Mouse (Mus musculus) gastrocnemius, adult 2 months (tissue): ENCODE results near the gene Pam. TPM values are rescaled to one million over a fixed set of nuclear protein-coding genes. Genes with fewer than 3 reads are reported as not detected.

Experiments used
- DNase-seq: peaks from one replicate; pipeline ENCODE4 v3.0.0; 2022
- H3K27ac ChIP-seq: fragments of 200-600 bp; 2 replicates; pipeline ENCODE4 v1.8.1; 2022; ENCODE audit warnings: mild to moderate bottlenecking
- H3K4me3 ChIP-seq: fragments of 200-600 bp; 2 replicates; pipeline ENCODE4 v1.8.1; 2022; ENCODE audit warnings: mild to moderate bottlenecking, moderate library complexity
- CTCF ChIP-seq: fragments of 200-600 bp; IDR thresholded peaks from 2 replicates; pipeline ENCODE4 v1.8.1; 2022; ENCODE audit warnings: antibody characterized with exemption, mild to moderate bottlenecking, moderate library complexity
- intact Hi-C: fragments of 180-260 bp; cut with DNase I; formaldehyde crosslinking; loops from one replicate; pipeline ENCODE4 v1.15.1; 2025
- total RNA-seq, 2 experiments: library from RNA; stranded (reverse); gene quantifications; 2 replicates each; pipeline ENCODE4 v1.2.3; 2021

Gene Pam
- total RNA-seq, 2 experiments from 2014 or later = 27.6 to 39.9 TPM

DNA sequence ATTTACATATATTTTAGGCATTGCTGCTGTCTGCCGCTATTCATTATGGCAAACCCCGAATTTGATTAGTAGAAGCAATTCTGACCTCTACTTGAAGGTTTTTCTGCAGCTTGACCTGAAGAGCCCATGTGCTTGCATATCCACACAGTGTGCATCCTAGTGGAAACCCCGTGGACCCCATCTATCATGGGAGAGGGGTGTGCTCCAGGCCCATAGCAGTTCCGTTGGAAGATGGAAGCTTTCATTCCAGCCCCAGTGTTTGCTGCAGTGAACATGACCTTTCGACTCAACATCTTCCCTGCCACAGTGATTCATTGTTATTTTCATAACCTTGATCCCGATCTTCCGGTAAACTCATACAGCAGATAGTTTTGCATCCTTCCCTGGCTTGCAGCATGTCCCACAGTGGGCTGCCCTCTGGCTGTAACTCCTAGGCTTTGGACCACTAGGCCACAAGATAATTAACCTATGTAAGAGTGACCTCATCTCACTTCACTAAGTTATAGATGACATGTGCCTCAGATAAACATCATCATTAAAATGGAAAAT, 191.5 kb downstream of the Pam start:
- Histone ChIP-seq H3K4me3 (no peak overlapping the region), H3K27ac (no peak overlapping the region)
- intact Hi-C loops = no loop called here
- TF ChIP-seq CTCF = no peak
- DNase-seq = no peak

DNA sequence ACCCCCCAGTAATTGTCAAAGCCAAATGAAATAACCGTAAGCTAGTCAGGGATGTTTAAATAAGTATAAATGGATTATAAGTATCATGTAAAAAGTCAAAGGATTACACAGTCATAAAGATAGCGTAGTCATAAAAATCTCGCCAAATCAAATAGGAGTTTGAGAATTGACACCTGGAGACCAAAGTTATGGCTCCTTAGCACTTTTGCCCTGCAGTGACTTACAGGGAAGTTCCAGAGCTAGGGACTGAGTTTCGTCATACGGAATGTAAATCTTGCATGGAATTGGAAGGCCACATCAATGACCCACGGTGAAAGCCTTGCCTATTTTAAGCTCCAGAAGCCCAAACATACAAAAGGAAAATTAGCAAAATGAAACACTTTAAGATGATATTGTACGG, 192.6 kb downstream of the Pam start:
- TF ChIP-seq CTCF = no peak
- Histone ChIP-seq H3K27ac (no peak overlapping the region), H3K4me3 (no peak overlapping the region)
- DNase-seq = no peak
- intact Hi-C loops = no loop called here

DNA sequence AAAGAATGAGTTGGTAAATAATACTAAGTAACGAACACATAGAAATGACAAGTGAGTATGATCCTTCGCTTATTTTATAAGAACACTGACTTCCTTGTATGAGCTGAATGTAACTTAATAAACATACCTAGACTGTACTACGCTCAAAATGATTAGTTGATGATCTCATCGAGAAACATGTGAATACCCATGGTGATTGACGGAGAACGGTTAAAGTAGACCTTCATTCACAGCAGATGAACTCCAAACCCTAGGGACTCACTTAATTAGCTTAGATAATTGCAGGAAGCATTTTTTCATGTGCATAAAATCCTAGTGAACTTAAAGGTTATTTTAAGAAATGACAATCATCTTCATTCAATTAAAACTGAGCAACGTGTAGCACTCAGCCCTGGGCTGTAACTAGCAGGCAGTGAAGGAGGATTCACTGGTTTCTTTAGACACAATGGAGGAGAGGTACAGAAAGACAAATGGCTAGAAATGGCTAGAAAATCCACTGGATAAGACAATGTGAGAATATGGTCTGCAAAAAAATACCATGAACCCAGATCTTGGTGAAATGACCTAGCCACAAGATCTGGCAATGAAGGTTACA, 194.8 kb downstream of the Pam start:
- H3K27ac ChIP-seq = no peak overlapping the region
- no peak overlapping the region for H3K4me3 ChIP-seq
- DNase-seq = no peak
- intact Hi-C loops = no loop called here
- TF ChIP-seq CTCF = no peak

- TF ChIP-seq CTCF = no peak
- 0 out of 2 replicates have a peak overlapping the region, but pooled peaks have one; percentile 25 for H3K27ac ChIP-seq
- intact Hi-C loops = no loop called here
- no peak overlapping the region for H3K4me3 ChIP-seq
- no peak for DNase-seq
Observed at GRCm38 (mm10) chr1:97887511-97887910, 207.9 kb downstream of the Pam start.

GRCm38 (mm10) chr1:97883498-97883897, 211.9 kb downstream of the Pam start:
- peak; percentile 27; the same call in 1 of the 2 replicates for TF ChIP-seq CTCF
- H3K27ac ChIP-seq = no peak overlapping the region
- no peak for DNase-seq
- intact Hi-C loops = no loop called here
- no peak overlapping the region for H3K4me3 ChIP-seq

- peak; percentile 25; the same call in 1 of the 2 replicates for TF ChIP-seq CTCF
- no peak for DNase-seq
- Histone ChIP-seq H3K27ac (no peak overlapping the region), H3K4me3 (no peak overlapping the region)
- intact Hi-C loops = no loop called here
Observed at GRCm38 (mm10) chr1:97877037-97877436, 218.4 kb downstream of the Pam start.

GRCm38 (mm10) chr1:97873490-97874054, 221.9 kb downstream of the Pam start:
- TF ChIP-seq CTCF = no peak
- DNase-seq = no peak
- no peak overlapping the region for H3K27ac ChIP-seq

DNA sequence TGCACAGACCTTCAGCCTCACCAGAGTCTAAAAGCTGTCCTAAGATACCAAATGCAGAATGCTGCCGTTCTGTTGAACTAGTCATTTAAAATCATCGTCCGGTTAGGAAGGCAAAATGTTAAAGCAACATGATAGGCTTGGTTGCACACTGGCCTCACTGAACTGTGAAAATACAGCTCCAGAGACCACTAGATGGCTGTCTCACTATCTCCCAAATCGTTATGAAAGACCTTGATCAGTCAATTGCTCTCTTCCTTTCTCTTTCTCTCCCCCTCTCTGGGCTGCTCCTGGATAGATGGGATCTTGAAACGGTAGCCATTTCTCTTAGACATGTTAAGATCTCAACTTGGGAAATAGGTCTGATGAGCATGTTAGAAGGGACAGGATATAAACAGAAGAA, 223.0 kb downstream of the Pam start:
- intact Hi-C loops = no loop called here
- Histone ChIP-seq H3K27ac (no peak overlapping the region), H3K4me3 (no peak overlapping the region)
- DNase-seq = no peak
- peak; percentile 41 for TF ChIP-seq CTCF

More at GRCm38 (mm10) chr1:97873490-97874054, 221.9 kb downstream of the Pam start:
- H3K4me3 ChIP-seq = no peak overlapping the region
- intact Hi-C loops = no loop called here

GRCm38 (mm10) chr1:97872072-97872471, 223.4 kb downstream of the Pam start:
- DNase-seq = no peak
- TF ChIP-seq CTCF = no peak
- intact Hi-C loops = no loop called here
- Histone ChIP-seq H3K27ac (no peak overlapping the region), H3K4me3 (no peak overlapping the region)

- no peak overlapping the region for H3K4me3 ChIP-seq
- intact Hi-C loops = no loop called here
- no peak for TF ChIP-seq CTCF
- H3K27ac ChIP-seq = no peak overlapping the region
- no peak for DNase-seq
Observed at GRCm38 (mm10) chr1:97864135-97864534, 231.3 kb downstream of the Pam start.

DNA sequence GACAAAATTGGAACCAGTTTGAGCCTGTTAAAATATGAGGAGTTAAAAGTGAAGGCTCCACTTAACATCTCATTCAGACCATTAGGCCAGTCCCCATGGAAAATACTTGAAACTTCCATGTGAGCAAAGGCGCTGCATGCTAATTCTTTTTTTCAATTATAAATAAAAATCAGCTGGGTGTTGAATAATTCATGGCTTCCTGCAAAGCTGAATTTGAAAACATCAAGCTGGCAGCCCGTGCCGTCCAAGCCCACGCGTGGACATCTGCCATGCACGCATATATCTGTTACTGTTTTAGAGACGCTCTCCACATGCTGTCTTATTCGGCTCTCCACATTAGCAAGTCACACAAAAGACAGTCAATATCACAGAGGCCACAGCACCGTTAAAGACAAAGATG, 232.3 kb downstream of the Pam start:
- H3K27ac ChIP-seq = no peak overlapping the region
- intact Hi-C loops = no loop called here
- H3K4me3 ChIP-seq = no peak overlapping the region
- no peak for DNase-seq
- TF ChIP-seq CTCF = no peak

DNA sequence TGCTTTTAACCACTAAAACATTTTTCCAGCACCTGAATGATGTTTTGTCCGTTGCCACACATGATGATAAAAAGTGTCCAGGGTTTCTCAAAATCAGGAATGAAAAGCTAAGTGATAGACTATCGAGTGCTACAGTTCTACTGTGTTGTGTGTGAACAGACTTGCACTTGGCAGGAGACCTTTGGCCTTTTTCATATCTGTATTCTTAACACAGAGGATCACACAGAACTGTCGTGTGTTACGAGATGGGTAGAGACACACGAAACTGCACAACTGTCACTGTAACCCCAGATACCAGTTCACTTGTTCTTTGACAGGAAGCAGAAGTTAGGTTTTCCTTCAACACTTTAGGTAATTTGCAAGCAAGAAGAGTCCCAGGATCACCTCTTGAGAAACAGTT, 232.7 kb downstream of the Pam start:
- intact Hi-C loops = no loop called here
- DNase-seq = no peak
- TF ChIP-seq CTCF = no peak
- no peak overlapping the region for H3K4me3 ChIP-seq
- H3K27ac ChIP-seq = no peak overlapping the region

DNA sequence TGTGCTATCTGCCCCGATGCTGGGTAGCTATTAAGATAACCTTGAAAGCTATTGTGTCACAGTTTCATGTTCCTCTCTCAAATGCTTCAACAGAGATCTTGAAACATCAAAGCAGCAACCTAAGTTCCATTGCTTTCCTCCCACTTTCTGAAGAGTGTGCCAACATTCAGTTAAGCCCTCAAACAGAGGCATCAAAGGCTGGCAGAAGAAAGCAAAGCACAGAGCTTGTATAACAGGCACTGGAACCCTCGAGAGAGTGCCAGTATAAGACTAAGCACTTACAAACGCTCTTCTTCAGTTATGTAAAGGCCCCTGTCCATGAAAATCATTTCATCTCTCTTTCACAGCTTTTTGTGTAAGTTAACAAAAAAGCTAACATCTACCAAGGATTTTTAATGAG, 241.2 kb downstream of the Pam start:
- no peak for TF ChIP-seq CTCF
- no peak overlapping the region for H3K4me3 ChIP-seq
- DNase-seq = no peak
- no peak overlapping the region for H3K27ac ChIP-seq
- intact Hi-C loops = no loop called here
